Mouse (Mus musculus) small intestine, adult 10 weeks (tissue): Measurements from ENCODE around the gene Pex10. TPM values are rescaled to one million over a fixed set of nuclear protein-coding genes. Genes with fewer than 3 reads are reported as not detected.

Experiments
- polyA plus RNA-seq: library from polyadenylated mRNA; stranded (reverse); fragments of 350-450 nt; fragmentation: Illumina TruSeq; extraction: RNeasy Lipid Tissue Mini Kit (QIAGEN cat#74804); gene quantifications from one replicate; pipeline ENCODE4 v1.2.3, GENCODE M21; 2014; ENCODE audit warnings: low replicate concordance

The Pex10 gene
- 2.1 TPM for polyA plus RNA-seq

GRCm38 (mm10) chr4:155066834-155067522 lies at the start of gene Pex10:
TSS of gene Pex10 (plus strand) at chr4:155067016.

GRCm38 (mm10) chr4:155056724-155057123 lies 10.1 kb upstream of the Pex10 start, which contains the start of gene Plch2:
TSS of gene Plch2 (minus strand) at chr4:155056784.

GRCm38 (mm10) chr4:155086108-155087024 lies 19.6 kb downstream of the Pex10 start, which contains the start of the genes Rer1 and Morn1:
TSS of gene Rer1 (minus strand) at chr4:155086382.
TSS of gene Morn1 (plus strand) at chr4:155086577.

Other genes starting within 250 kb of the Pex10 start
- gene Ttc34, start 229.6 kb upstream of the Pex10 start, polyA plus RNA-seq: not detected
- gene Mmel1, start 197.4 kb upstream of the Pex10 start, polyA plus RNA-seq: not detected
- 3.3 TPM for gene Fam213b, start 167.9 kb upstream of the Pex10 start, polyA plus RNA-seq
- not detected for gene Tnfrsf14, start 138.5 kb upstream of the Pex10 start, polyA plus RNA-seq
- not detected for gene Hes5, start 106.1 kb upstream of the Pex10 start, polyA plus RNA-seq
- 1.3 TPM for gene Pank4, start 102.9 kb upstream of the Pex10 start, polyA plus RNA-seq
- gene Plch2, start 10.2 kb upstream of the Pex10 start, polyA plus RNA-seq: 0.26 TPM
- gene Rer1, start 19.4 kb downstream of the Pex10 start, polyA plus RNA-seq: 315 TPM
- not detected for gene Morn1, start 19.6 kb downstream of the Pex10 start, polyA plus RNA-seq
- 33.6 TPM for gene Ski, start 155.6 kb downstream of the Pex10 start, polyA plus RNA-seq
- gene Faap20, start 182.8 kb downstream of the Pex10 start, polyA plus RNA-seq: not detected